Mouse (Mus musculus) ES-E14 (cell line): ENCODE measurements around the gene Lmo2. TPM values are rescaled to one million over a fixed set of nuclear protein-coding genes. Genes with fewer than 3 reads are reported as not detected.
"Not testable (repeated sequence)": the region's sequence is repeated elsewhere in the genome, so short reads cannot be mapped to it uniquely, and the experiment has no call there.

ENCODE experiments used
- DNase-seq: peaks from one replicate; pipeline ENCODE4 v3.0.0-alpha.2; 2013; ENCODE audit warnings: low read depth, low spot score
- H3K27ac ChIP-seq: 2 replicates; pipeline ENCODE4 v1.5.1; 2012; ENCODE audit warnings: low read depth, mild to moderate bottlenecking, low read length, moderate library complexity, mixed read lengths; ENCODE audit not compliant: poor library complexity, insufficient read depth, severe bottlenecking
- H3K36me3 ChIP-seq: 2 replicates; pipeline ENCODE4 v1.6.1; 2012; ENCODE audit warnings: mild to moderate bottlenecking, low read length, moderate library complexity, mixed read lengths; ENCODE audit not compliant: control insufficient read depth, poor library complexity, insufficient read depth, severe bottlenecking
- H3K4me1 ChIP-seq, 2 experiments: fragments of 150-350 bp in 1 of 2; sonication (generic) in 1 of 2; 2 replicates each; pipeline ENCODE4 v1.6.1; 2012; ENCODE audit warnings: low read length in 2 of 2, mild to moderate bottlenecking in 1 of 2, mixed read lengths in 1 of 2; ENCODE audit not compliant: control insufficient read depth in 2 of 2, insufficient read depth in 2 of 2, poor library complexity in 1 of 2
- H3K4me3 ChIP-seq, 2 experiments: fragments of 150-350 bp in 1 of 2; sonication (generic) in 1 of 2; 2 replicates each; pipeline ENCODE4 v1.5.1; 2012; ENCODE audit warnings: low read length in 2 of 2, low read depth in 1 of 2, mild to moderate bottlenecking in 1 of 2, mixed read lengths in 1 of 2; ENCODE audit not compliant: insufficient read depth in 1 of 2, poor library complexity in 1 of 2, severe bottlenecking in 1 of 2
- H3K9ac ChIP-seq: 2 replicates; pipeline ENCODE4 v1.6.1; 2012; ENCODE audit warnings: low read depth, mild to moderate bottlenecking, low read length, mixed read lengths; ENCODE audit not compliant: poor library complexity, insufficient read depth, severe bottlenecking
- H3K9me3 ChIP-seq: fragments of 150-350 bp; sonication (generic); 2 replicates; pipeline ENCODE4 v1.6.1; 2012; ENCODE audit warnings: low read depth, mild to moderate bottlenecking, low read length; ENCODE audit not compliant: control insufficient read depth, insufficient read depth
- CHD2 ChIP-seq: IDR thresholded peaks from 2 replicates; pipeline ENCODE4 v1.6.1; 2014; ENCODE audit warnings: mild to moderate bottlenecking, low read depth, low read length, inconsistent platforms
- HCFC1 ChIP-seq: IDR thresholded peaks from 2 replicates; pipeline ENCODE4 v1.6.1; 2012; ENCODE audit warnings: low read length, inconsistent platforms, borderline replicate concordance; ENCODE audit not compliant: insufficient read depth
- MAFK ChIP-seq: IDR thresholded peaks from 2 replicates; pipeline ENCODE4 v1.6.1; 2014; ENCODE audit warnings: mild to moderate bottlenecking, low read depth, low read length, inconsistent platforms; ENCODE audit not compliant: insufficient read depth
- ZC3H11A ChIP-seq: IDR thresholded peaks from 2 replicates; pipeline ENCODE4 v1.6.1; 2012; ENCODE audit warnings: low read depth, mild to moderate bottlenecking, inconsistent platforms, low read length, borderline replicate concordance
- ZNF384 ChIP-seq: IDR thresholded peaks from 2 replicates; pipeline ENCODE4 v1.6.1; 2012; ENCODE audit warnings: low read depth, low read length, inconsistent platforms
- in situ Hi-C, 2 experiments: fragments of 600-800 bp; cut with MboI; formaldehyde crosslinking; loops; one replicate each; pipeline ENCODE4 v1.15.1; 2025; ENCODE audit warnings: low sequenced_read_pairs in 2 of 2, inconsistent platforms in 1 of 2; ENCODE audit not compliant: unreplicated experiment in 2 of 2
- total RNA-seq: library from RNA; depleted of rRNA; stranded (reverse); fragments of 300-350 nt; gene quantifications from 2 replicates; pipeline ENCODE4 v1.2.3, GENCODE M21; 2012

The Lmo2 gene
- total RNA-seq, 1 experiment: 0.76 TPM

DNA sequence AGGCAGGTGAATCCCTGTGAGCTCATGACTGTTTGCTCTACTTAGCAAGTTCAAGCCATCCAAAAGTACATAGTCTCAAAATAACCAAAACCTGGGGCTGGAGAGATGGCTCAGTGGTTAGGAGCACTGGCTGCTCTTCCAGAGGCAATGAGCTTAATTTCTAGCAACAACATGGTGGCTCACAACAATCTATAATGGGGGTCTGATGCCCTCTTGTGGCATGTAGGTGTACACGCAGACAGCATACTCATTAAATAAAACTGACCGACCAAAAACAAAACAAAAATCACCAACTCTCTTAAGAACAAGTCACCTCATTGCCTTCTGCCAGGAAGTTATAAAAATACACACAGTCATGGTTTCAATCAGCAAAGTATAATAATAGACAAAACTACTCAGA lies 43.3 kb downstream of the Lmo2 start:
- peak; percentile 51 for DNase-seq
- Histone ChIP-seq H3K9me3 (no peaks in the 10 kb centered on the region), H3K4me3 (no peak overlapping the region), H3K36me3 (no peaks in the 10 kb centered on the region), H3K9ac (no peak overlapping the region), H3K4me1 (peaks cover 0 to 1% of the 10 kb centered on the region in 2 experiments; a peak in 2 of 4 replicates), H3K27ac (no peak overlapping the region)
- TF ChIP-seq HCFC1: peak; percentile 32; the same call in 1 of the 2 replicates
- TF ChIP-seq ZC3H11A: peak; percentile 95
- TF ChIP-seq CHD2: no peak
- in situ Hi-C loops: no loop called here

DNA sequence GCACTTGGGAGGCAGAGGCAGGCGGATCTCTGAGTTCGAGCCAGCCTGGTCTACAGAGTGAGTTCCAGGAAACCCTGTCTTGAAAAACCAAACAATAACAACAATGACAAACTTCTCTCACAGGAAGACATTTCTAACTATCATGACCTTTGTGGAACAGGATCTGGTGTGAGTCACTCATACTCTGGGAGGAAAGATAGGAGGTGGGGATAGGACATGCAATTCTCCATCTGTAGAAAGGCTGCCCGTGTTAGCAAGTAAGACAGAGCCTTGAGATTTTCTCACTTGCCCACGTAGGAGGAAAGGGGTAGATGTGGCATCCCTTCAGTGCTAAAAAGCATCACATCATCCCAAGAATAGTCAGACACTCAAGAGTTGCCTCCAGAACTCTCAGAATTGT lies 44.1 kb downstream of the Lmo2 start:
- Histone ChIP-seq H3K4me3 (no peak overlapping the region), H3K4me1 (peaks cover 0 to 1% of the 10 kb centered on the region in 2 experiments; a peak in 2 of 4 replicates), H3K9me3 (no peaks in the 10 kb centered on the region), H3K9ac (no peak overlapping the region), H3K27ac (no peak overlapping the region), H3K36me3 (no peaks in the 10 kb centered on the region)
- DNase-seq: no peak
- TF ChIP-seq ZC3H11A: no peak
- no peak for TF ChIP-seq CHD2
- no peak for TF ChIP-seq ZNF384
- no peak for TF ChIP-seq MAFK
- TF ChIP-seq HCFC1: no peak
- in situ Hi-C loops: no loop called here

DNA sequence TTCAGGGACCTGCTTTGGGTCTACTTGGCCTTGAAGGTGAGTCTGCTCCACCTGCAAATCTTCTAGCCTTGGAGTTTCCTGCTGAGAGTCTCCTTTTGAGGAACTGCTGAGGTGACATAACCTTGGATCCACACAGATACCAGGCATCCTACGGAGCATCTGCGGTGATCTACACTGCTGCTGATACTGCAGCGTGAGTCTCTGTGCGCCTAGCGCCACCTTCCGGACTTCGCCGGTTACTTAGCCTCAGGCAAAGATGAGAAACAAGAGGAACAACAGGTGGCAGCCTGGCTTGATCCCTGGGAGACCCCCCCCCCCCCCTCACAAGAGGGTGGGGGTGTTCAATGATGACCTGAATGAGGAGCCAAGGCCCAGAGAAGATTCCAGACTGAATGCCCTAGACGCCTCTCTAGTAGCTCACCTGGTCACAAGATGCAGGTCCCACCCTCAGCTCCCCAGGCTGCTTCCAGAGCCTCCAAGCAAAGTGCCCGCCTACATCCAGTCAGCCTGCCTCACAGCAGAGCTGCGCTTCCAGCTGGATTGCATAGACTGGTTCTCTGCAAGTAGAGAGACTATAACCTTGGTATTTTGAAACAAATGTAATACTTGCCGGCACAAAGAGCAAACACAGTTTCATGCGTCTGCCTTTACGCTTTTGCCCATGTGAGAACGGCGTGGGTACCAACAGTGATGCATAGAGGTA lies 45.1 kb downstream of the Lmo2 start:
- Histone ChIP-seq H3K9me3 (no peaks in the 10 kb centered on the region), H3K4me1 (peaks cover 0 to 1% of the 10 kb centered on the region in 2 experiments; a peak in 2 of 4 replicates), H3K4me3 (peak overlapping the region in 1 of 2 experiments; percentile 16; a peak in 1 of 4 replicates), H3K9ac (no peak overlapping the region), H3K27ac (no peak overlapping the region), H3K36me3 (no peaks in the 10 kb centered on the region)
- peak; percentile 75 for DNase-seq
- in situ Hi-C loops: no loop called here
- TF ChIP-seq MAFK (peak; percentile 53; the same call in 1 of the 2 replicates), ZC3H11A (no peak)

DNA sequence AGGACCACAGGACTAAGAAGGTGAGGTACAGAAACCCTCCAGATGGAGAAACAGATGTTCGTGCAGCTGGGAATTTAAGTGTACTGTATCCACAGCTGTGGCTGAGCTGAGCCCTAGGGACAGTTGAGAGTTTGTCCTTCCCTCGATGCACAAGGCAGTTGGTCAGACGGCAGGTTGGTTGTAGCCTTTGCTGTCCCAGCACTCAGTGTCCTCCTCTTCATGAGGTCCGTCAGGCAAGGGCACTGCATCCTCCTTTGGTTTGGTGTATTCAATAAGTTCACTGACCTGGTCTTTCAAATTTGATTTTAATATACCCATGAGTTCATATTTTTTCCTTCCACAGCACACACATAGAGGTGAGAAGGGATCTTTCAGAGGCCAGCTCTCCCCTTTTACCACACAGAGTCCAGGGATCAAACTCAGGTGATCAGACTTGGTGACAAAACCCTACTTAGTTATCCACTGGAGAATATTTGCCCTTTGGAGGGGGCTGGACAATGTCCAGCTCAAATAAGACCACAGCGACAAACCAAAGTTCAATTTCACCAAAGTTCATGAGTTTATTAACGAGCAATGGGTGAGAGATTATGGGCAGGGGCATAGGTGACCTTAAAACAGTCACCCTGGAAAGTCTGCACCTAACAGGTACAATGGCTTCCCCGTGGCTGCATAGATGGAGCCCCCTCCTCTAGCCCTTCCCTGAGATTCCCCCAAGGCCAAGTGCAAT lies 50.2 kb downstream of the Lmo2 start:
- no peak overlapping the region for H3K27ac ChIP-seq
- no peaks in the 10 kb centered on the region for H3K36me3 ChIP-seq
- H3K9me3 ChIP-seq: no peaks in the 10 kb centered on the region
- no peak for TF ChIP-seq HCFC1
- no peak for TF ChIP-seq MAFK
- no peak for TF ChIP-seq ZC3H11A
- TF ChIP-seq ZNF384: no peak
- TF ChIP-seq CHD2: no peak
- no peak for DNase-seq
- in situ Hi-C loops: no loop called here
- H3K9ac ChIP-seq: no peak overlapping the region
- peaks cover 0 to 1% of the 10 kb centered on the region in 2 experiments; a peak in 2 of 4 replicates for H3K4me1 ChIP-seq
- H3K4me3 ChIP-seq: no peak overlapping the region

DNA sequence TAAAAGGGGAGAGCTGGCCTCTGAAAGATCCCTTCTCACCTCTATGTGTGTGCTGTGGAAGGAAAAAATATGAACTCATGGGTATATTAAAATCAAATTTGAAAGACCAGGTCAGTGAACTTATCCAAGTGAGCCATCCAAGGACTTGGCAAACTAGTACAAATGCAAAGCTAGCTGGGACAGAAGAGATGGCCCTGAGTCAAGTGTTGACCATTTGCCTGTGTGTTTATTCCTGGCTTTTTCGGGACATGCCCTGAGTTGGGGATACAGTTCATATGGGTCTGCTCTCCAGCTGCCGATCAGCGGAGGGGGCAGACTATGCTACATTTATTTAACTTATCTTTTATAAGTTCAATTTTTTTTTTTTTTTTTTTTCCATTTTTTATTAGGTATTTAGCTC lies 51.1 kb downstream of the Lmo2 start:
- DNase-seq, H3K36me3 ChIP-seq, in situ Hi-C loops: not testable (repeated sequence)

More for the DNA sequence above, 51.1 kb downstream of the Lmo2 start:
- H3K4me1 ChIP-seq, H3K9me3 ChIP-seq, H3K4me3 ChIP-seq, H3K9ac ChIP-seq, H3K27ac ChIP-seq: not testable (repeated sequence)
